Mouse (Mus musculus): Measurements from ENCODE around the gene Pcnx3. TPM values are rescaled to one million over a fixed set of nuclear protein-coding genes. Genes with fewer than 3 reads are reported as not detected.
A peak's percentile ranks its signal among the peaks of the same experiment; 100 is the strongest.

Gene Pcnx3
- polyA plus RNA-seq, 1 experiment from 2014 or later = 29.2 TPM

GRCm38 (mm10) chr19:5710581-5710980 lies 21.9 kb upstream of the Pcnx3 start:
- H3K27ac ChIP-seq = no peak overlapping the region
- no peak overlapping the region for H3K4me2 ChIP-seq
- peaks cover 15% of the 10 kb centered on the region for H3K4me1 ChIP-seq
- no peak overlapping the region for H3K9ac ChIP-seq
- H3K27me3 ChIP-seq (replicated peaks) = no peaks in the 10 kb centered on the region
- H3K9me3 ChIP-seq = no peaks in the 10 kb centered on the region
- H3K4me3 ChIP-seq = no peak overlapping the region
- peaks cover 22% of the 10 kb centered on the region for H3K36me3 ChIP-seq (replicated peaks)
- no peak for ATAC-seq (replicated peaks)
- whole genome bisulfite sequencing = 77% methylated on average over 8 of the region's 8 CpGs

- 89% methylated on average over 6 of the region's 6 CpGs for WGBS
- no peak overlapping the region for H3K4me2 ChIP-seq
- H3K9me3 ChIP-seq = no peaks in the 10 kb centered on the region
- H3K4me1 ChIP-seq = peaks cover 10% of the 10 kb centered on the region
- no peak for ATAC-seq (replicated peaks)
- no peak overlapping the region for H3K27ac ChIP-seq
- no peaks in the 10 kb centered on the region for H3K27me3 ChIP-seq (replicated peaks)
- no peak overlapping the region for H3K9ac ChIP-seq
- no peak overlapping the region for H3K4me3 ChIP-seq
- H3K36me3 ChIP-seq (replicated peaks) = peaks cover 22% of the 10 kb centered on the region
Measured at GRCm38 (mm10) chr19:5710068-5710467, 21.4 kb upstream of the Pcnx3 start.

DNA sequence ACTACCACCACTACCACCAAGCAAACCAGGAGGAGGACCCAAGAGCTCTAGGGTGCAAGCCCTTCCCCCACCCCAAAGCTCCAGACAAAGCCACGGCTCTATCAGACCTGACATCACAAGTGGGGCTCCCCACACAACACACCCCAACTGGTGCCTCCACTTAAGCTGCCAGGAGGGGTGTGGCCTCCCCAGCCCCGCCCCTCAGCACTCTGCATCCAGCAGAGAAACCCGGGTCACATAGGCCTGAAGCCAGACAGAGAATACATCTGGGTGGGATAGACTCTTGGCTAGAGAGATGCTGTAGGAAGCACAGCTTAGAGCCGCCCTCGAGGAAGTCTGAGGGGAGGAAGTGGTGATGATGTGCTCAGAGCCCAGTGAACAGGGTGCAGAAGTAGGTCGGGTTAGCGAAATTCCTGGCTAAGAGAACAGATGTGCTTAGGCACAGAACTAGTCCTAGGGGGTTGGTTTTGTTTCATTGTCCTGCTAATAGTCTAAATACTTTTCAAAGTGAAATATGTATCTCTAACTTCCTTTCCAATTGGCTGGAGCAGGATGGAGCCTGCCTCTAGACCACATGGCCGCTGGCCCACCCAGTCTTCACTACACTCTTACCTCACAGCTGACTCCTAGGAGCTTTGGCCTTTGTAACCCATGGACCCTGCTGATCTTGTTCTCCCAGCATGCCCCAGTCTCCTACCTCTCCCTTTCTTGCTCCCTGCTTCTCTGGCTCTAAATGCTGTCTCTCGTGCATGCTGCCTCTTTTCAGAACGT lies 16.3 kb upstream of the Pcnx3 start:
- Histone ChIP-seq H3K4me1 (no peaks in the 10 kb centered on the region), H3K27me3 (replicated peaks) (no peaks in the 10 kb centered on the region), H3K36me3 (replicated peaks) (peaks cover 23% of the 10 kb centered on the region), H3K4me3 (no peak overlapping the region), H3K9ac (no peak overlapping the region), H3K27ac (no peak overlapping the region), H3K9me3 (no peaks in the 10 kb centered on the region), H3K4me2 (no peak overlapping the region)
- WGBS = 49% methylated on average over 10 of the region's 10 CpGs
- ATAC-seq (replicated peaks) = no peak

GRCm38 (mm10) chr19:5704163-5704800 lies 15.6 kb upstream of the Pcnx3 start, which contains the start of gene Kcnk7:
TSS of gene Kcnk7 (plus strand) at chr19:5704367.
- 83% methylated on average over 17 of the region's 17 CpGs for WGBS
- no peak for ATAC-seq (replicated peaks)

GRCm38 (mm10) chr19:5695849-5696462 lies 7.2 kb upstream of the Pcnx3 start:
- WGBS = 7% methylated on average over 41 of the region's 41 CpGs
- Histone ChIP-seq H3K4me2 (peak overlapping the region; percentile 47), H3K4me1 (peaks cover 30% of the 10 kb centered on the region), H3K27ac (no peak overlapping the region), H3K9ac (no peak overlapping the region), H3K27me3 (replicated peaks) (0 out of 2 replicates have a peak, but pooled peaks cover 3% of the 10 kb centered on the region), H3K4me3 (peak overlapping the region; percentile 33), H3K36me3 (replicated peaks) (peaks cover 26% of the 10 kb centered on the region; the same call in 1 of the 2 replicates), H3K9me3 (no peaks in the 10 kb centered on the region)
- ATAC-seq (replicated peaks) = no peak

More at GRCm38 (mm10) chr19:5704163-5704800, 15.6 kb upstream of the Pcnx3 start, which contains the start of gene Kcnk7:
- H3K9ac ChIP-seq = no peak within 1 kb of the TSS
- H3K27me3 ChIP-seq (replicated peaks) = no peaks in the 10 kb centered on the region
- peaks cover 22% of the 10 kb centered on the region for H3K36me3 ChIP-seq (replicated peaks)
- no peak within 1 kb of the TSS for H3K4me3 ChIP-seq
- no peaks in the 10 kb centered on the region for H3K9me3 ChIP-seq
- no peaks in the 10 kb centered on the region for H3K4me1 ChIP-seq
- no peak within 1 kb of the TSS for H3K27ac ChIP-seq
- H3K4me2 ChIP-seq = no peak within 1 kb of the TSS

DNA sequence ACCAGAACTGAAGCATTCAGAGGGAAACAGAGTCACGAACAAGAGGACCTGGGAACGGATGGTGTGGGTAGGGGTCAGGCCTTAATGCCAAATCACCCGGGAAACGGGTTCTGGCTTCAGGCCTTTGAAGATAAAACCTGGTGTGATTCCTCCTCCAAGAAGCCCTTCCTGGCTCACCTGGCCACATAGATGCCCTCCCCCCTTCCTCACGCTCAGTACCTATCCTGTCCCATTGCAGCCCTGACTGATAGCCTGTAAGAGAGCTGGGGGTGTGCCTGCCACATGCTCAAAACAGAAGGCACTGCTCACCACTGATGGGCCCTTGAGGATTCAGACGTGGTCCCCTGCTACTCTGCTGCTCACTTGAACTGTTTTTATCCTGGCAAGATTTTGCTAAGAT lies 5.1 kb upstream of the Pcnx3 start:
- no peak overlapping the region for H3K4me2 ChIP-seq
- no peak overlapping the region for H3K27ac ChIP-seq
- no peak overlapping the region for H3K4me3 ChIP-seq
- H3K36me3 ChIP-seq (replicated peaks) = peaks cover 12% of the 10 kb centered on the region; the same call in 1 of the 2 replicates
- no peak for ATAC-seq (replicated peaks)
- H3K9me3 ChIP-seq = no peaks in the 10 kb centered on the region
- peaks cover 49% of the 10 kb centered on the region for H3K4me1 ChIP-seq
- WGBS = 83% methylated on average over 6 of the region's 6 CpGs
- 0 out of 2 replicates have a peak, but pooled peaks cover 3% of the 10 kb centered on the region for H3K27me3 ChIP-seq (replicated peaks)
- H3K9ac ChIP-seq = no peak overlapping the region

- no peak overlapping the region for H3K4me3 ChIP-seq
- no peak overlapping the region; the same call in 1 of the 2 replicates for H3K9ac ChIP-seq
- H3K27me3 ChIP-seq (replicated peaks) = 0 out of 2 replicates have a peak, but pooled peaks cover 3% of the 10 kb centered on the region
- H3K9me3 ChIP-seq = no peaks in the 10 kb centered on the region
- H3K27ac ChIP-seq = no peak overlapping the region
- peaks cover 6% of the 10 kb centered on the region; the same call in 1 of the 2 replicates for H3K36me3 ChIP-seq (replicated peaks)
- H3K4me2 ChIP-seq = peak overlapping the region; percentile 99
- 83% methylated on average over 10 of the region's 10 CpGs for WGBS
- H3K4me1 ChIP-seq = peaks cover 50% of the 10 kb centered on the region
- no peak for ATAC-seq (replicated peaks)
Measured at GRCm38 (mm10) chr19:5692913-5693396, 4.2 kb upstream of the Pcnx3 start.

DNA sequence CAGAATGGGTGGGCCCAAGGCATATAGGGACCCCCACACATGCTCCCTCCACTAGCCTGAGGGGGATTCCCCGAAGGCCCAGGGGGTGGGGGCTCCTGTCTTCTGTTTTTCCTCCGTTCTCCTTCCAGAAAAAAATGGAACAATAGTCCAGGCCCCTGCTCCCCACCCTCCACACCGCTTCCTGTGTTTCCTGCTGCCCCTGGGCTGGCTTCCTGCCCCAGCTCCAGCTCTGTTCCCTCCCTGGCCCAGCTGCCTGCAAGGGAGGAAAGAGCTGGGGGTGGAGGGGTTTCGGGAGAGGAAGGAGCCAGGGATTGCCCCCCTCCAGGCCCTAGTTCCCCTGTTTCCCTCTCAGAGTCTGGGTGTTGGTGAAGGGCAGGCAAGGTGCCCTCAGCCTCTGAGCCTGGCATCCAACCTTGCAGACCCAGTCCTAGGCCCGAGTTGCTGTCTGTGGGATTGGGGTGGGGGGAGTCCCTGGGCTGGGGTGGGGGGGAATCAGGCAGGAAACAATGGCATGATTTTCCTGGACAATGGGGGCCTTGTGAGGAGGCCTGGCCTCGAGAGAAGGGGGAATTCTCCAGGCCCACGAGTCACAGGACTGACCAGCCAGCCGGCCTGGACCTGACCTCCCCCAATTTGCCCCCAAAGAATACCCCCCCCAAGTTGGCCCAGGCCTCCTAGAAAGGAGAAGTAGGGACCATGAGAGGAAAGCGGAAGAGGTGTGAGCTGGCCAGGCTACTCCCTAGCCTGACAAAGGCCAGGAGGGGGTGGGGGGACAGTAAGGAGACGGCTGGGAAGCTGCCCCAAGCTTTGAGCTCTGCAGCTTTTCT lies 3.6 kb upstream of the Pcnx3 start:
- 60% methylated on average over 10 of the region's 10 CpGs for WGBS
- Histone ChIP-seq H3K27me3 (replicated peaks) (0 out of 2 replicates have a peak, but pooled peaks cover 3% of the 10 kb centered on the region), H3K4me2 (peak overlapping the region; percentile 99), H3K27ac (no peak overlapping the region), H3K9ac (peak overlapping the region; percentile 19; the same call in 1 of the 2 replicates), H3K4me1 (peaks cover 57% of the 10 kb centered on the region), H3K4me3 (no peak overlapping the region), H3K9me3 (no peaks in the 10 kb centered on the region), H3K36me3 (replicated peaks) (no peaks in the 10 kb centered on the region; the same call in 1 of the 2 replicates)
- ATAC-seq (replicated peaks) = no peak

GRCm38 (mm10) chr19:5691601-5692000 lies 2.9 kb upstream of the Pcnx3 start:
- ATAC-seq (replicated peaks) = no peak
- Histone ChIP-seq H3K9me3 (no peaks in the 10 kb centered on the region), H3K4me2 (peak overlapping the region; percentile 99), H3K4me1 (peaks cover 60% of the 10 kb centered on the region), H3K4me3 (no peak overlapping the region; the same call in 1 of the 2 replicates), H3K27me3 (replicated peaks) (0 out of 2 replicates have a peak, but pooled peaks cover 3% of the 10 kb centered on the region), H3K9ac (no peak overlapping the region; the same call in 1 of the 2 replicates), H3K36me3 (replicated peaks) (no peaks in the 10 kb centered on the region; the same call in 1 of the 2 replicates), H3K27ac (no peak overlapping the region)
- 86% methylated on average over 5 of the region's 5 CpGs for WGBS

DNA sequence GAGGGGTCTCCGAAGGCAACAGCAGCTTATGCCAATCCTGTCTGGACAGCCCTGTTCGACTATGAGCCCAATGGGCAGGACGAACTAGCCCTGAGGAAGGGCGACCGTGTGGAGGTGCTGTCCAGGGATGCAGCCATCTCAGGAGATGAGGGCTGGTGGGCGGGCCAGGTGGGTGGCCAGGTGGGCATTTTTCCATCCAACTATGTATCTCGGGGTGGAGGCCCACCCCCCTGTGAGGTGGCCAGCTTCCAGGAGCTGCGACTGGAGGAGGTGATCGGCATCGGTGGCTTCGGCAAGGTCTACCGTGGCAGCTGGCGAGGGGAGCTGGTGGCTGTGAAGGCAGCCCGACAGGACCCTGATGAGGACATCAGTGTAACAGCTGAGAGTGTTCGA lies 1.6 kb upstream of the Pcnx3 start:
- no peak for ATAC-seq (replicated peaks)
- Histone ChIP-seq H3K4me1 (peaks cover 53% of the 10 kb centered on the region), H3K4me3 (peak overlapping the region; percentile 98), H3K9ac (peak overlapping the region; percentile 61), H3K4me2 (peak overlapping the region; percentile 99), H3K9me3 (no peaks in the 10 kb centered on the region), H3K27me3 (replicated peaks) (0 out of 2 replicates have a peak, but pooled peaks cover 3% of the 10 kb centered on the region), H3K27ac (peak overlapping the region; percentile 88; the same call in 1 of the 2 replicates), H3K36me3 (replicated peaks) (peaks cover 12% of the 10 kb centered on the region)
- 74% methylated on average over 15 of the region's 15 CpGs for WGBS

DNA sequence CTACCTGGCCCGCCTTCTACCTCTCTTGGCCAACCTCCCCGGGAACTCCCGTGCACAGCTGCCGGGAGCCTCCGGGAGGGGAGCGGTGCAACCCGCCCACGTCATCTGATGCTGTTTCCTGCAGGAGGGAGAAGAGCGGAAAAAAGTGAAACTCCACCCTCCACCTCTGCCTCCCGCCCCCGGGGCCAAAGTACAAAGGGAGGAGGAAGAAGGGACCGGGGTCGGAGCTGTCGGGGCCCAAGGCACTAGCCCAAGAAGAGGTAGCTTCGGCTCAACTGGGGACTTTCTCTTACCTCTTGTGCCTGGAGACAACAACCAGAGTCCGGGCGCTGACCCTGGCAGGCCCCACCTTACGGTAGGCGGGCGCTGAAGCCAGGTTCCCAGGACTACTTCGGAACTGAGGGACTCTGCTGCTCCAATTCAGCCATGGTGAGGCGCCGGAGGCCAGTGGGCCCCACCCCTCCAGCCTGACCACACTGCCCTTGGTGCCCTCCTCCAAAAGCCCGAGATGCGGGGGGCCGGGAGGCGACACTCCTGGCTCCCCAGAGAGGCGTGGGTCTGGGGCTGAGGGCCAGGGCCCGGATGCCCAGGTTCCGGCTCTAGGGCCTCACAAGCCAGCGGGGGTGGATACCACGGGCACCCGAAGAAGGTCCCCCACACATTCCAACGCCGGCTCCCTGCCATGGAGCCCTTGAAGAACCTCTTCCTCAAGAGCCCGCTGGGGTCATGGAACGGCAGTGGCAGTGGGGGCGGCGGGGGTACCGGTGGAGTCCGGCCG lies 1.0 kb upstream of the Pcnx3 start:
- 15% methylated on average over 42 of the region's 42 CpGs for WGBS
- peak; percentile 10 for ATAC-seq (replicated peaks)
- Histone ChIP-seq H3K9me3 (no peaks in the 10 kb centered on the region), H3K27me3 (replicated peaks) (no peaks in the 10 kb centered on the region), H3K4me1 (peaks cover 53% of the 10 kb centered on the region), H3K36me3 (replicated peaks) (peaks cover 17% of the 10 kb centered on the region), H3K27ac (peak overlapping the region; percentile 88), H3K4me3 (peak overlapping the region; percentile 98), H3K4me2 (peak overlapping the region; percentile 99), H3K9ac (peak overlapping the region; percentile 61)

All from midbrain, embryonic 15.5 days (tissue).